In the genomic region with DNA sequence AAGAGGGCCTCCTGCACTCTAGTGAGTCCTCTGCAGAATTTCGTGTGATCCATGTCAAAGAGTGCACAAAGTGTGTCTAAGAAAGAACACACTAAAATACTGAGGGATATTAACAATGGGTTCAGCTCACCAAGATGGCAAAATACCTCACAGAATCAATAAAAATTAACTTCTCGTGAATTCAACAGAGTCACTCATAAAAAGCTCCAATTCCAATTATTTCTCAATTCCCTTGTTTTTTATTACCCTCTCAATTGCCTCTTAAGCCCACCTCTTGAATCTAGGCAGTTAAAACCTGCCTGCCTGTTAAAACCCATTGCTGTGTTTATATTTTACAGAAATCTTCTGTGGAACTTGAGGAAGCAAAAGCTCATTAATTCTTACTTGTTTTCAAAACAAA, we compare ENCODE assay signal across 22 mouse cellular contexts.
DNase-seq lines count a peak whose midpoint lies in the region; ATAC-seq lines count a peak whose summit lies in the region.
"Had no signal": no experiment of that assay in that cellular context is flagged by ENCODE, and none has a peak within 500 bp of the region (broad histone marks: within the 10 kb centered on the region; RNA-seq: fewer than 3 reads in every experiment).

No protein-coding gene starts in this region.

- H3K27ac ChIP-seq in neural tube, embryonic 13.5 days (replicated peaks): no peak overlapping the region
- H3K27ac ChIP-seq in forebrain, embryonic 11.5 days (ENCODE audit: low read depth, low read length): no peak overlapping the region
- H3K27ac ChIP-seq: embryonic facial prominence, embryonic 13.5 days; embryonic facial prominence, embryonic 15.5 days; forebrain, embryonic 10.5 days; forebrain, embryonic 13.5 days; forebrain, embryonic 15.5 days had no signal

- no peak overlapping the region for H3K4me2 ChIP-seq in neural tube, embryonic 13.5 days
- H3K4me2 ChIP-seq in forebrain, embryonic 11.5 days (ENCODE audit: low read depth, low read length, severe bottlenecking): no peak overlapping the region
- H3K4me2 ChIP-seq: embryonic facial prominence, embryonic 13.5 days; embryonic facial prominence, embryonic 15.5 days; forebrain, embryonic 13.5 days; forebrain, embryonic 15.5 days had no signal

- H3K4me3 ChIP-seq in neural tube, embryonic 13.5 days: no peak overlapping the region
- H3K4me3 ChIP-seq in forebrain, embryonic 11.5 days (ENCODE audit: low read depth, low read length): no peak overlapping the region
- H3K4me3 ChIP-seq: embryonic facial prominence, embryonic 13.5 days; embryonic facial prominence, embryonic 15.5 days; erythroblast, embryonic 14.5 days; forebrain, embryonic 10.5 days; forebrain, embryonic 13.5 days; forebrain, embryonic 15.5 days had no signal

- 0 out of 2 replicates have a peak, but pooled peaks have one; percentile 43 for ATAC-seq in neural tube, embryonic 13.5 days (ENCODE audit: low read depth)
- ATAC-seq in forebrain, embryonic 11.5 days (replicated peaks; ENCODE audit: low FRiP score): no peak
- ATAC-seq: forebrain, embryonic 13.5 days; forebrain, embryonic 15.5 days had no signal

- no peak overlapping the region for H3K9ac ChIP-seq in neural tube, embryonic 13.5 days
- H3K9ac ChIP-seq in forebrain, embryonic 11.5 days (ENCODE audit: low read length): no peak overlapping the region
- H3K9ac ChIP-seq: embryonic facial prominence, embryonic 13.5 days; embryonic facial prominence, embryonic 15.5 days; forebrain, embryonic 13.5 days; forebrain, embryonic 15.5 days had no signal

- 32% methylated on average over 2 of the region's 2 CpGs for WGBS in neural tube, embryonic 13.5 days
- 63% methylated on average over 2 of the region's 2 CpGs for WGBS in forebrain, embryonic 11.5 days

- 0 out of 2 replicates have a peak, but pooled peaks cover 3% of the 10 kb centered on the region for H3K4me1 ChIP-seq in neural tube, embryonic 13.5 days (replicated peaks)
- no peaks in the 10 kb centered on the region for H3K4me1 ChIP-seq in forebrain, embryonic 11.5 days (replicated peaks; ENCODE audit: control insufficient read depth, insufficient read depth, low read length)
- H3K4me1 ChIP-seq: embryonic facial prominence, embryonic 13.5 days; embryonic facial prominence, embryonic 15.5 days; forebrain, embryonic 10.5 days; forebrain, embryonic 13.5 days; forebrain, embryonic 15.5 days had no signal

- H3K36me3 ChIP-seq in neural tube, embryonic 13.5 days: no peaks in the 10 kb centered on the region
- H3K36me3 ChIP-seq in forebrain, embryonic 11.5 days (ENCODE audit: control insufficient read depth, insufficient read depth, low read length): no peaks in the 10 kb centered on the region
- H3K36me3 ChIP-seq: embryonic facial prominence, embryonic 13.5 days; embryonic facial prominence, embryonic 15.5 days; forebrain, embryonic 10.5 days; forebrain, embryonic 15.5 days had no signal

- no peaks in the 10 kb centered on the region for H3K9me3 ChIP-seq in neural tube, embryonic 13.5 days
- H3K9me3 ChIP-seq in forebrain, embryonic 11.5 days (ENCODE audit: control insufficient read depth, low read length): no peaks in the 10 kb centered on the region; the same call in 1 of the 2 replicates
- H3K9me3 ChIP-seq: embryonic facial prominence, embryonic 13.5 days; embryonic facial prominence, embryonic 15.5 days; forebrain, embryonic 10.5 days; forebrain, embryonic 13.5 days; forebrain, embryonic 15.5 days had no signal

- no peak for DNase-seq in neural tube, embryonic 10.5 days (ENCODE audit: extremely low spot score, low spot score)
- DNase-seq in forelimb bud, embryonic 11.5 days (ENCODE audit: low read depth, low spot score): peak; percentile 54
- peak; percentile 53 for DNase-seq in hindlimb bud, embryonic 11.5 days (ENCODE audit: extremely low spot score, low read depth, low spot score)
- DNase-seq in right cerebral cortex, postnatal 36 days (ENCODE audit: low spot score in 2 of 2): no peak
- DNase-seq in forebrain, embryonic 11.5 days (ENCODE audit: low spot score): no peak
- DNase-seq: adrenal gland, adult 2 months; adrenal gland, postnatal 10 days; adrenal gland, postnatal 25 days; cerebellum, adult 11 months; cerebellum, adult 18-20 months; cerebellum, adult 8-10 months; cerebellum, adult 9-11 months; cerebellum, postnatal 14 days; cerebellum, postnatal 36 days; embryo, embryonic 11 days had no signal

- no peaks in the 10 kb centered on the region for H3K27me3 ChIP-seq in neural tube, embryonic 13.5 days
- no peaks in the 10 kb centered on the region for H3K27me3 ChIP-seq in forebrain, embryonic 11.5 days (ENCODE audit: control insufficient read depth, insufficient read depth, low read length)
- H3K27me3 ChIP-seq: embryonic facial prominence, embryonic 13.5 days; embryonic facial prominence, embryonic 15.5 days; forebrain, embryonic 13.5 days; forebrain, embryonic 15.5 days had no signal

Comparison
In these comparisons a context has a peak if more than half of its experiments do, and no peak if none do; other contexts are left out.
1. DNase-seq: peak in forelimb bud, embryonic 11.5 days (single experiment) and hindlimb bud, embryonic 11.5 days (single experiment); none in neural tube, embryonic 10.5 days (single experiment), right cerebral cortex, postnatal 36 days (0 of 2) and forebrain, embryonic 11.5 days (single experiment).